20 mouse cellular contexts compared by ENCODE assay signal in genomic region chr14:24783889-24784288, GRCm38 (mm10).
DNase-seq lines count a peak whose midpoint lies in the region; ATAC-seq and TF ChIP-seq lines count a peak whose summit lies in the region.
"Had no signal": no experiment of that assay in that cellular context is flagged by ENCODE, and none has a peak within 500 bp of the region (broad histone marks: within the 10 kb centered on the region; RNA-seq: fewer than 3 reads in every experiment).

No protein-coding gene starts in this region.

- H3K27ac ChIP-seq in lung, postnatal 0 days (ENCODE audit: low read length), result no peak overlapping the region
- H3K27ac ChIP-seq: hindbrain, embryonic 15.5 days; neural tube, embryonic 13.5 days had no signal

- H3K4me3 ChIP-seq in lung, postnatal 0 days (ENCODE audit: low read depth, low read length), result no peak overlapping the region
- H3K4me3 ChIP-seq: hindbrain, embryonic 15.5 days; limb, embryonic 15.5 days; neural tube, embryonic 13.5 days had no signal

- H3K4me2 ChIP-seq in lung, postnatal 0 days (replicated peaks; ENCODE audit: low read depth, low read length), result no peak overlapping the region
- H3K4me2 ChIP-seq: heart, embryonic 11.5 days; hindbrain, embryonic 15.5 days; limb, embryonic 15.5 days; midbrain, embryonic 11.5 days; neural tube, embryonic 13.5 days had no signal

- no peaks in the 10 kb centered on the region for H3K9me3 ChIP-seq in lung, postnatal 0 days (ENCODE audit: low read length)
- H3K9me3 ChIP-seq: hindbrain, embryonic 15.5 days; limb, embryonic 15.5 days; neural tube, embryonic 13.5 days had no signal

- H3K9ac ChIP-seq in lung, postnatal 0 days (replicated peaks; ENCODE audit: low read depth), result no peak overlapping the region
- H3K9ac ChIP-seq: hindbrain, embryonic 15.5 days; limb, embryonic 15.5 days; neural tube, embryonic 13.5 days had no signal

- 69% methylated on average over 6 of the region's 6 CpGs for WGBS in lung, postnatal 0 days

- no peaks in the 10 kb centered on the region for H3K27me3 ChIP-seq in lung, postnatal 0 days (replicated peaks; ENCODE audit: insufficient read depth, low read length)
- H3K27me3 ChIP-seq: hindbrain, embryonic 15.5 days; limb, embryonic 15.5 days; neural tube, embryonic 13.5 days had no signal

- no peaks in the 10 kb centered on the region; the same call in 1 of the 2 replicates for H3K4me1 ChIP-seq in lung, postnatal 0 days (ENCODE audit: insufficient read depth, low read depth, low read length)

- no peak for TF ChIP-seq EP300 in lung, postnatal 0 days (IDR thresholded peaks at IDR 0.05)

- TF ChIP-seq CTCF in lung, postnatal 0 days (IDR thresholded peaks at IDR 0.05), result no peak

- no peaks in the 10 kb centered on the region for H3K36me3 ChIP-seq in lung, postnatal 0 days (ENCODE audit: insufficient read depth, low read length)
- H3K36me3 ChIP-seq: hindbrain, embryonic 15.5 days; limb, embryonic 15.5 days; neural tube, embryonic 13.5 days had no signal

- peak; percentile 54 for DNase-seq in layer of hippocampus, adult 9-11 months
- no peak for DNase-seq in layer of hippocampus, adult 9-10 months (ENCODE audit: low spot score)
- peak; percentile 60 to 73 for DNase-seq in frontal cortex, adult 2 months (ENCODE audit: extremely low spot score in 1 of 2, low spot score in 1 of 2)
- peak; percentile 49 to 52 for DNase-seq in left cerebral cortex, postnatal 10 days (ENCODE audit: extremely low spot score in 1 of 2, low spot score in 2 of 2)
- DNase-seq in right cerebral cortex, postnatal 25 days, result peak; percentile 63
- DNase-seq in lung, postnatal 0 days (ENCODE audit: low spot score), result no peak
- DNase-seq in kidney, postnatal 25 days, result no peak
- DNase-seq: cerebellum, postnatal 14 days; gastrocnemius, postnatal 36 days; lung, adult 18-20 months; lung, postnatal 36 days; spleen, adult 18-20 months; thymus, postnatal 14 days had no signal

- intact Hi-C loops in left cerebral cortex, postnatal 10 days (cut with DNase I), result no loop called here

- no peak for ATAC-seq in lung, postnatal 0 days
- ATAC-seq: forebrain, embryonic 16.5 days; intestine, postnatal 0 days had no signal

Comparison
In these comparisons a context has a peak if more than half of its experiments do, and no peak if none do; other contexts are left out.
1. DNase-seq: peak in layer of hippocampus, adult 9-11 months (single experiment), frontal cortex, adult 2 months (2 of 2), left cerebral cortex, postnatal 10 days (2 of 2) and right cerebral cortex, postnatal 25 days (single experiment); none in layer of hippocampus, adult 9-10 months (single experiment), lung, postnatal 0 days (single experiment) and kidney, postnatal 25 days (0 of 2).